Mouse (Mus musculus) stomach, postnatal 0 days (tissue): ENCODE measurements at regions not wholly inside any gene's neighbourhood (a gene's known extent, or its start where the extent isn't known, plus 50 kb on each side); places are given as distances from the start of the nearest gene placed in this dataset.

Experiments
- CTCF ChIP-seq: IDR thresholded peaks from 2 replicates; pipeline ENCODE4 v1.5.1; 2016; ENCODE audit warnings: antibody characterized with exemption, low read depth, mild to moderate bottlenecking, moderate library complexity
- EP300 ChIP-seq: optimal IDR thresholded peaks from 2 replicates; pipeline ENCODE3; 2016; ENCODE audit warnings: antibody characterized with exemption

- TF ChIP-seq CTCF (no peak), EP300 (no peak)
These were observed 148.6 kb downstream of the Csl start for GRCm38 (mm10) chr10:99610890-99611289.
